Mouse (Mus musculus) ES-CJ7 (cell line): ENCODE results near the gene Shoc2.
"Not testable (repeated sequence)": the region's sequence is repeated elsewhere in the genome, so short reads cannot be mapped to it uniquely, and the experiment has no call there.

Experiments used
- DNase-seq: peaks from one replicate; pipeline ENCODE4 v3.0.0; 2011; ENCODE audit warnings: low read depth, low spot score

Shoc2 gene

GRCm38 (mm10) chr19:53933050-53933449, 11.1 kb upstream of the Shoc2 start:
- DNase-seq: no peak

GRCm38 (mm10) chr19:53934046-53934445, 10.1 kb upstream of the Shoc2 start:
- no peak for DNase-seq

- DNase-seq: no peak
Observed at GRCm38 (mm10) chr19:53939467-53939866, 4.6 kb upstream of the Shoc2 start.

- no peak for DNase-seq
Observed at GRCm38 (mm10) chr19:53941139-53941538, 3.0 kb upstream of the Shoc2 start.

- DNase-seq: no peak
Observed at GRCm38 (mm10) chr19:53942342-53942741, 1.8 kb upstream of the Shoc2 start.

GRCm38 (mm10) chr19:53944786-53945169, 672 bp downstream of the Shoc2 start:
- no peak for DNase-seq

- DNase-seq: peak; percentile 82
Observed at GRCm38 (mm10) chr19:53945171-53946042, 1.3 kb downstream of the Shoc2 start.

- DNase-seq: no peak
Observed at GRCm38 (mm10) chr19:53957513-53957912, 13.4 kb downstream of the Shoc2 start.

- DNase-seq: no peak
Observed at GRCm38 (mm10) chr19:53962511-53962910, 18.4 kb downstream of the Shoc2 start.

- DNase-seq: not testable (repeated sequence)
Observed at GRCm38 (mm10) chr19:53964347-53964746, 20.2 kb downstream of the Shoc2 start.

- DNase-seq: no peak
Observed at GRCm38 (mm10) chr19:53964910-53965633, 21.0 kb downstream of the Shoc2 start.

GRCm38 (mm10) chr19:53969226-53969625, 25.1 kb downstream of the Shoc2 start:
- DNase-seq: no peak

GRCm38 (mm10) chr19:53971938-53972337, 27.8 kb downstream of the Shoc2 start:
- no peak for DNase-seq

GRCm38 (mm10) chr19:53973656-53974055, 29.6 kb downstream of the Shoc2 start:
- DNase-seq: no peak

- DNase-seq: no peak
Observed at GRCm38 (mm10) chr19:53982041-53982440, 37.9 kb downstream of the Shoc2 start.

GRCm38 (mm10) chr19:53983336-53983735, 39.2 kb downstream of the Shoc2 start:
- no peak for DNase-seq

GRCm38 (mm10) chr19:53984628-53985027, 40.5 kb downstream of the Shoc2 start:
- DNase-seq: no peak

- DNase-seq: no peak
Observed at GRCm38 (mm10) chr19:53990538-53990937, 46.4 kb downstream of the Shoc2 start.

GRCm38 (mm10) chr19:53993860-53994259, 49.8 kb downstream of the Shoc2 start:
- no peak for DNase-seq

- DNase-seq: peak; percentile 47
Observed at GRCm38 (mm10) chr19:53994276-53994675, 50.2 kb downstream of the Shoc2 start.

GRCm38 (mm10) chr19:54010973-54011372, 66.9 kb downstream of the Shoc2 start:
- no peak for DNase-seq

GRCm38 (mm10) chr19:54014999-54015398, 70.9 kb downstream of the Shoc2 start:
- DNase-seq: no peak

GRCm38 (mm10) chr19:54015503-54015902, 71.4 kb downstream of the Shoc2 start:
- no peak for DNase-seq
